Mouse (Mus musculus) cerebral cortex, adult 2 months (tissue): ENCODE data around the gene Dolpp1.

Experiments
- WGBS: fragments of 180-500 bp; shearing (Covaris S2); methylation state at CpG from one replicate; pipeline ENCODE4 v1.1.7; 2018; 5-methylcytosine and 5-hydroxymethylcytosine counted together

Dolpp1 gene

DNA sequence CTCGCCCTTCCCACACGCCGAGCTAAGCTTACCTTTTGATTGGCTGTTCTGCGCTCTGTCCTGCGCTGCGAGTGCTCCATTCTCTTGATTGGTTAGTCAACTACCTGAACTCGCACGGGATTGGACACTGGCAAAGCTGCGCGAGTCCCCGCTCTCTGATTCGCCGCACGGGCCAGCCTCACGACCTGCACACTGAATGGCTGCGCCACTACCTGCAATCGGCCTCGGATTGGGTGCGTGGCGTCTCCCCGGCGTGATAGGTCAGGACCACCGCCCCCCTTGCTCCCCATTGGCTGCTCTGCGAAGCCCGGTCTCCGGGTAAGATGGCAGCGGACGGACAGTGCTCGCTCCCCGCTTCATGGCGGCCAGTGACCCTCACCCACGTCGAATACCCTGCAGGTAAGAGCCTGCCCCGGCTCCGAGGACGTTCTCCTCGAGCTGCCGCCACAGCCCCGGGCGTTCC lies at the start of gene Dolpp1:
Gene Dolpp1 (plus strand): TSS at position 141 of the 463 bp plus-strand sequence.
- 0% methylated on average over 40 of the region's 40 CpGs for WGBS

DNA sequence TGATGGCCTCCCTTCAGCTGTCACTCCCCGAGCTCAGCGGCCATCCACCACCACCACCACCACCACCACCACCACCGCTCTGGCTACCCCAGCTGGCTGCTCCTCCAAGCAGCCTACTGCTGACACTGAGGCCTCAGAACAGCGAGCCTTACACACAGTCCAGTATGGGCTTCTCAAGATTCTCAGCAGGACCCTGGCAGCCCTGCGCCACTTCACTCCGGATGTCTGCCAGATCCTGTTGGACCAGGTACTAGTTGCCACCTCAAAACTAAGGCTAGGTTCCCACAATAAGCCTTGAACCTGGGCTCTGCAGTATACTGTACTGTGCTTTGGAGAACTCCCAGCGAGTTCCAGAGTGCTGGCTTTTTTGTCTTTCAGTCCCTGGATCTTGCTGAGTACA lies 49.5 kb upstream of the Dolpp1 start:
- WGBS = 81% methylated on average over 7 of the region's 7 CpGs

DNA sequence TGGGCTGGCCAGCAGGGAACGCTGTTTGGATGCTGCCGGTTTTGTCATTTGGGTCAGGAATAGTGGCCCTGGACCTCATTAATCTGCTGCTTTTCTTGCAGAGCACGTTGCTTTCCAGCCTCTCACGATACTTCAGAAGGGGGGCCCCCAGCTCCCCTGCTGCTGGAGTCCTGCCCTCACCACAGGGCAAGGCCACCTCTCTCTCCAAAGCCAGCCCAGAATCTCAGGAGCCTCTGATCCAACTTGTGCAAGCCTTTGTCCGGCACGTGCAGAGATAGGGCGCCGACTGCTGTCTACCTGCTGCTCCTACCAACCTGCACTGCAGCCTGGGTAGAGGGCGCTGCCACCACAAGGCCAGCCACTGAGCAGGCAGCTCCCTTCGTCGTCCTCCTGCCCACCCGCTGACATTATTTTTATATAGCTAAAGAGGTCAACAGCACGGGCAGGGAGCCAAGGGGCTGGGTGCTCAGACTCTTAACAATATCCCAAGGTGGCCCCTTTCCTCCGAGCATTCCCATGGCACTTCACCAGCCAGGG lies 48.4 kb upstream of the Dolpp1 start:
- 35% methylated on average over 14 of the region's 14 CpGs for WGBS

DNA sequence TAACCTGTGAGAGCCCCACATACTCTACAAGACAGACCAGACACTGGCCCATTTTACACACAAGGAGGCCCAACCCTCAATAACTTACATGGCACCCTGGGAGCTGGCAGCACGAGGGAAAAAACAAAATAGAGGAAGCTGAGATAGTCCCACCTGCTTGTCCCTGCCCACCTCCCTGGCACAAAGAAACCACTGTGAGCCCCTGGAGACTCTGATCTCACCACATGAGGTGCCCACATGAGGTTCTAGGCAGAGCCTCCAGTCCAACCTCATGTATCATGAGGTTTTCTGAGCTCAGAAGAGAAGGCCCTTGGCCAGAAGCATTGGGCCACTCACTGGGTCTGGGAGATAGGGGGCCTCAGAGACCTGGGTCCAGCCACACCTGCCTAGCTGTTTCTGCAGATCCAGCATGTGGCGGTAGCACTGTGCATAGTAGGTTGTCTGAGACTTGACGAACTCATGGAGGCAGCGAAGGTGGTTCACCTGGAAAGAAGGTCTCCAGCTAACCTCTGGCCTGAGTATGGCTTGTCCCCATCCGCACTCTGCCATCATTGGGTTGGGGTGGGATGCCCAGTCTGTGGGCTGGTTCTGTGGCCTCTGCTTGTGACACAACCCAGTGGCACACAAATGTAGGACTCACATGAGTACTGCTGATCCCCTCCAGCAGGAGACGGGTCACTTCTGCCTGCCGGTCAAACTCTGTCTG lies 45.9 kb upstream of the Dolpp1 start:
- WGBS = 89% methylated on average over 7 of the region's 7 CpGs

- WGBS = 90% methylated on average over 6 of the region's 6 CpGs
These were observed 42.9 kb upstream of the Dolpp1 start for GRCm38 (mm10) chr2:30349196-30349595.

DNA sequence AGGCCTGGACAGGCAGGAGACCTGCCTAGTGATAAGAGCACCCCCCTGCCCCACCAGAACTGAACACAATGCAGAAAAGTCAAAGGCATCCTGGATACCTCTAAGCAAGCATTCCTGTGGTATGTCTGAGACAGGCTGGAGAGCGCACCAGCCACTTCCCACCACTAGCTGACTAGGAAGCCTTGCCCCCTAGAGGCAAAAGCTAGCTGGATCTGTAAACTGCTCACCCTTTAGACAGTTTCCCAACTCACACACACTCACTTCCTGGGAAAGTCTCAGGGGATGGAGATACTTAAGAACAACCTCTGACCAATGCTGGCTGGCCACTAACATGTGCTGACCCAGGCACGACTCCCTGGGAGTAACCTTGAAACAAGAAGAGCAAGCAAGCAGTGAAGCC lies 40.9 kb upstream of the Dolpp1 start:
- 75% methylated on average over 2 of the region's 2 CpGs for WGBS

GRCm38 (mm10) chr2:30355861-30356260 lies 36.2 kb upstream of the Dolpp1 start:
- WGBS = 26% methylated on average over 4 of the region's 4 CpGs

- 28% methylated on average over 4 of the region's 4 CpGs for WGBS
These were observed 35.8 kb upstream of the Dolpp1 start for GRCm38 (mm10) chr2:30356266-30356665.

DNA sequence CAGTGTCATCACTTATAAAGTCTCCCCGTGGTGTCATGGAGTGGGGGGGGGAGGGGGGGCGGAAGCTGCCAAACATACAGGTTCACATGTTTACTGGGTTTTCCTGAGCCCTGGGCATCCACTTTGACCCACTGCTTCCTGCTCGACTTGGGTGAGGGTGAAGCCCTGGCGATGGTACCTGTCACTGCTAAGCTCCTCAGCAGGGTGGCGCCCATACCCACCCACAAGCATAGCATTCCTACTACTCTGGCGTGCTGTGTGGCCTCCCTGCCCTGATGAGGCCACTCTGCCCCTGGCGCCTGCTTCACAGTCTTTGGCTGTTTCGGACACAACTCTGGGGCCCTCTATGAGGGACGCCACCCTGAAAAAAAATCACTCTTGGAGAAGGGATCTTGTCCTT lies 35.1 kb upstream of the Dolpp1 start:
- WGBS = 58% methylated on average over 9 of the region's 9 CpGs

DNA sequence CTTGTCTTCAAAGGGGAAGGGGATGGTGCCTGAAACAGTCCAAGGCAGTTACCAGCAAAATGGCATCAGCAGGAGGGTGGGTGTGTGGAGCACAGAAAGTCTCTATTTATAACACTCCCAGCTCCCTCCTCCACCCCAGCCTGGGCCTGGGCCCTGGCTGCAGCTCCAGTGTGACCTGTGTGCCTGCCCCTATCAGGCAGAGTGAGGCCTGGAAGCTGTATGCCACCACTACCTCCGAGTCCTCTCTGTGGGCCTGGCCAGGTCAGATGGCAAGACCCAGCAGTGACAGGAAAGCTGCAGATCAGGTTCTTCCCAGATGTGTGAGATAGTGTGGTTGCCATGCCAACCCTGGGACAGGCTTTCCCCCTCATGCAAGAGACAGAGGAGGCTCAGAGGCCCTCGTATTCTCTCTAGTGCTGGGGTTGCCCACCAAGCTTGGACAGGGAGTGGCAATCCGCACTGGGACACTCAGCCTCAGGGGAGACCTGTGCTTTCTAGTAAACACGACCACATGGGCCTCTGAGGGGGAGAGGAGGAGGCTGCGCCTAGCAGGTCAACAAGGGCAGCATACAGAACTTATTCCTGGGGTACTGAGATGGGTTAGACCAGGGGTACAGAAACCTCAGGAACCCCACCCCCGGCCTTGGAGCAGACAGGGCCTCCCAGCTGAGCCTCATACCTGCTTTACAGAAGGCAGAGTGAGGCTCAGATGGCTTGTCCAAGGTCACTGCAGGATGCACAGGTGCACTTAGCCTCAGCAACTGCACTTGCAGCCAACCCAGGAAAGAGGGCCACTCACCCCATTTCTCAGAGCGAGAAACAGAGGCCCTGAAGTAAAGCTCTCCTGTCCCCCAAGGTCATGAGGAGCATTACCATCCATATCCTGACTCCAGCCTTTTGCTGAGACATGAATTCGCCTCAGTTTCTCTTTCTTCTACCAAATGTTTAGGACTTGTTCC lies 34.2 kb upstream of the Dolpp1 start:
- WGBS = 35% methylated on average over 8 of the region's 8 CpGs

- WGBS = under 1% methylated on average over 73 of the region's 73 CpGs
These were observed 33.2 kb upstream of the Dolpp1 start, which contains the start of gene Sh3glb2 for GRCm38 (mm10) chr2:30358533-30359531. TSS of gene Sh3glb2 (minus strand) at chr2:30359337.

- 88% methylated on average over 10 of the region's 10 CpGs for WGBS
These were observed 31.4 kb upstream of the Dolpp1 start for GRCm38 (mm10) chr2:30360626-30361025.

DNA sequence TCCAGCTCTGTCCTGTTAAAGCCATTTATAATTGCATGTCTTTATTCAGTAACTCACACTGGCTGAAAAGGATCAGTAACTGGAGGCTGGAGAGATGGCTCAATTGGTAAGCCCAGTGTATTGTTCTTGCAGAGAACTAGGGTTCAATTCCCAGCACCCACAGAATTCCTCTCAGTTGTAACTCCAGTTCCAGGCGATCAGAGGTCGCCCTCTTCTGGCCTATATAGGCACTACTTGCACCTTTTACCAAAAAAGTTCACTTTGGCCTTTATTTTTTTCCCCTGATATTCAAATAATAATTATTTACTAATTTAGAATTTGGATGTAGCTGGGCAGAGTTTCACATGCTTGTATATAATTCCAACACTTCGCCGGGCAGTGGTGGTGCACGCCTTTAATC lies 29.2 kb upstream of the Dolpp1 start:
- 81% methylated on average over 5 of the region's 5 CpGs for WGBS

- WGBS = under 1% methylated on average over 54 of the region's 54 CpGs
These were observed 28.0 kb upstream of the Dolpp1 start, which contains the start of gene Miga2 for GRCm38 (mm10) chr2:30363773-30364650. TSS of gene Miga2 (plus strand) at chr2:30364233.

- WGBS = 55% methylated on average over 2 of the region's 2 CpGs
These were observed 26.6 kb upstream of the Dolpp1 start for GRCm38 (mm10) chr2:30365281-30366069.

GRCm38 (mm10) chr2:30366203-30366602 lies 25.9 kb upstream of the Dolpp1 start:
- WGBS = 11% methylated on average over 5 of the region's 5 CpGs

DNA sequence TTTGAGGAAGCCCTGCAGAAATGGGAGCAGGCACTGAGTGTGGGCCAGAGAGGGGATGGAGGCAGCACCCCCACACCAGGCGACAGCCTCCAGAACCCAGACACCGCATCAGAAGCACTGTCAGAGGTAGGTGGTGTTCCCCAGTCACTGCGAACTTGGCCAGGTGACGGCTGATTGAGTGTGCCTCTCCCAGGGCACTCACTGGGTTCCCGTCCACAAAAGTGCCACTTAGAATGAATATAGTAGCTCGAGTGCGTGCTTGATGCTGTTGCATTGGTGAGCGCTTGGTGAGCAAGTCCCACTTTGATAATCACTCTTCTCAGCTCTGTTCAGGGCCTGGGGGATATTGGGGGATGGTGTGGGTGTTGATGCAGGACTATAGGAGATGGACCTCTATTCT lies 20.5 kb upstream of the Dolpp1 start:
- 93% methylated on average over 8 of the region's 8 CpGs for WGBS

GRCm38 (mm10) chr2:30372726-30373125 lies 19.3 kb upstream of the Dolpp1 start:
- 98% methylated on average over 5 of the region's 5 CpGs for WGBS

DNA sequence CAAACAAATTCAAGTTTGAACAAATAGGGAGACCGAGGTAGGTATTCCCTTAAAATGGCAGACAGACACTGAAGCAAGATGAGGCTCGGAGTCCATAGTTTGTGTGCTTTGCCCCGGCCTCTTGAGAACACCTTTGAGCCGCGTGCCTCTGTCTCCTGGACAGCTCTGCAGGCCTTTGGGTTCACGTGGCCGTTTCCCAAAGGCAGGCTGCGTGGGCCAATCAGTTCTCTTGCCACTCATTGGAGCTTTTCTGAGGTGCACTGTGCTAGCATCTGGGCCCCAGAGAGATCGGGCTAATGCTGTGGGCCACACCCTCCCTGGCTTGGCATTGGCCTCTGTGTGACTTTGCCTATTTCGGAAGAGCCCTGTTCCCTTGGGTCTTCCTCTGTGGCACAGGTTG lies 16.2 kb upstream of the Dolpp1 start:
- WGBS = 92% methylated on average over 10 of the region's 10 CpGs
